Mouse (Mus musculus): Measurements from ENCODE around the gene Lmtk3. TPM values are rescaled to one million over a fixed set of nuclear protein-coding genes. Genes with fewer than 3 reads are reported as not detected.

The Lmtk3 gene
- total RNA-seq, 1 experiment from 2014 or later, result not detected

DNA sequence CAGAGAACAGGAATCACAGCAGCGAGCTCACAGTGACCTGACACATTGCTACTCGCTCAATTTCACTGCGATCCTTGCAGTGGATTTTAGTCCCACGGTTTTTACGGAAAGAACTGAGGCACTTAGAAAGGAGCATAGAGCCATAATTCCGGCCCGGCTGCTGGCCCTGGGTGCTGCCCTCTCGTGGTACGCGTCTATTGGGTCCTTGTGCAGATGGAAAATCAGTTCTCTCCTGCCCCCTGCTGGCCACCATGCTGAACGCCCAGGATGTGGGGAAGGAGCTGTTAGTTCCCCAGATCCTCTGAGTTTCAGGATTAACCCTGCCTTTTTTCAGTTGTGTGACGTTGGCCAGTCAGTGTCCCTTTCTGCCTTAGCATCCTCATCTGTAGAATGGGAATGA lies 17.8 kb downstream of the Lmtk3 start:
- ATAC-seq (replicated peaks; ENCODE audit: low read depth, poor library complexity, severe bottlenecking), result peak; percentile 86

GRCm38 (mm10) chr7:45802551-45802950 lies 19.0 kb downstream of the Lmtk3 start:
- no peak for ATAC-seq (replicated peaks; ENCODE audit: low read depth, poor library complexity, severe bottlenecking)

GRCm38 (mm10) chr7:45805941-45806340 lies 22.4 kb downstream of the Lmtk3 start:
- no peak for ATAC-seq (replicated peaks; ENCODE audit: low read depth, poor library complexity, severe bottlenecking)

GRCm38 (mm10) chr7:45808471-45808870 lies 24.9 kb downstream of the Lmtk3 start:
- ATAC-seq (replicated peaks; ENCODE audit: low read depth, poor library complexity, severe bottlenecking), result no peak

DNA sequence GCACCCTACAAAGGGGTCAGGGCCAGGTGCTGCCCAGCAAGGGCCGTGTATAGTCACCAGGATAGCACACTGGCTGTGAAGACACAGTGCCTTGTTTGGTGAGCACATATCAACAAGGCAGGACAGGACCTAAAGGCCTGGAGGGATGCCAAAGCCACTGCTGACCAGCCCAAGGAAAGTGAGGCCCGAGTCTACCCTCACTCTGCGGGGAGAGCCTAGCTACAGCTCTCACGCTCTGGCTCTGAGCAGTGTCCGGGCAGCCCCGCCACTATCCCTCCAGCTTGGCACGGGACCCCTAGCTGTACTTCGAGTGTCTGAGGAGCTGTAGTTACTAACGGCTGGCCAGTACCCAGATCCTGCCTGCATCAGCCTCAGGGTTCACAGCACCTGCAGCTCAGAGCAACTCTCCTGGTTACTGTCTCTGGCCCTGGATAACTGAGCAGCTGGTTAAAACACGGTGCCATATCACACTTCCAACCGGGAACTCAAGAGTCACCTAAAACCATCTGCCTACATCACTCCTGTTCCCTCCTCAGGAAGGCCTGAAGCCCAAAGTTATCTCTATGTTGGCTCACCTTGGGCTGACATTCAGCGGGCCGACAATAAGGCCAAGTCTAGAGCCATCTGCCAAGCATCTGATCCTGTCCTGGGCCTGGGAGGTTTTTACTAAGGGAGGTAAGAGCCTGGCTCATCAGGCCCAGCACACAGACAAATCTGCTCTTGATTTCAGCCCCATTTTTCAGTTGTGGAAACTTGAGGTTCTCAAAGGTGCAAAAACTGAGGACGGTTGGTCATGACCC lies 25.9 kb downstream of the Lmtk3 start:
- no peak for ATAC-seq (replicated peaks; ENCODE audit: low read depth, poor library complexity, severe bottlenecking)

DNA sequence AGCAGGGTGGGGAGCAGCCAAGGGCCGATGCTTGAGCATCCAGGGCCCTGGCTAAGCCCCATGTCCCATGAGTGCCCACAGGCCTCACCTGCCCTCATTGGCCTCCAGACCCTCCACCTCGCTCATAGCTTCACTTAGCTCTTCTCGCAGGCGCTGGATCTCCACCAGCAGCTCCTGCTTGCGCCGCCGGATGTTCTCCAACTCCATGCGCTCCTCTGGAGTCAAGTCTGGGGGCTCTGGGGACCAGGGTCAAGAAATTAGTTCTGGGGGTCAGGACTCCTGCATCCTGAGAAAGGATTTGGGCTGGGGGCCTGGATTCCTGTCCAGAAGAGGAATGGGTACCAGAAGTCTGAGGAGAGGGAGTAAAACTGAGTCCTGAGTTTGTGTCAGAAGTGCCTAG lies 29.4 kb downstream of the Lmtk3 start:
- no peak for ATAC-seq (replicated peaks; ENCODE audit: low read depth, poor library complexity, severe bottlenecking)

- ATAC-seq (replicated peaks; ENCODE audit: low read depth, poor library complexity, severe bottlenecking), result peak; percentile 98
Measured at GRCm38 (mm10) chr7:45813787-45814779, 30.5 kb downstream of the Lmtk3 start, which contains the start of gene Cyth2. Gene Cyth2, minus strand, starts transcription at chr7:45814581.

DNA sequence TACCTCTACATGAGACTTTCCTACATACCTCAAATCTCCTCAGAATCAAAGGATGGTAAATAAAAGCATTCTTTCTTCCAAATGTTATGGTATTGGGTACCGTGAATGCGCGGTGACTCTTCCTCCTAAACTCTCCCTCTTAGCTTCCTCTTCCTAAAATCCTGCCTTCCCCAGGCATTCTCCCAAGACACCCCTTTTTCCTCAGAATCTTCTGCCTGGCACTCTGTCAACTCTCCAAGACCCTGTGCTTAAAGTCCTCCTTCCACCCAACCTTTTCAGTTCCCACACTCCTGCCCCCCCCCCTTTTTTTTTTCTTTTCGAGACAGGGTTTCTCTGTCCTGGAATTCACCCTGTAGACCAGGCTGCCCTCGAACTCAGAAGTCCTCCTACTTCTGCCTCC lies 31.3 kb downstream of the Lmtk3 start:
- ATAC-seq (replicated peaks; ENCODE audit: low read depth, poor library complexity, severe bottlenecking), result no peak

DNA sequence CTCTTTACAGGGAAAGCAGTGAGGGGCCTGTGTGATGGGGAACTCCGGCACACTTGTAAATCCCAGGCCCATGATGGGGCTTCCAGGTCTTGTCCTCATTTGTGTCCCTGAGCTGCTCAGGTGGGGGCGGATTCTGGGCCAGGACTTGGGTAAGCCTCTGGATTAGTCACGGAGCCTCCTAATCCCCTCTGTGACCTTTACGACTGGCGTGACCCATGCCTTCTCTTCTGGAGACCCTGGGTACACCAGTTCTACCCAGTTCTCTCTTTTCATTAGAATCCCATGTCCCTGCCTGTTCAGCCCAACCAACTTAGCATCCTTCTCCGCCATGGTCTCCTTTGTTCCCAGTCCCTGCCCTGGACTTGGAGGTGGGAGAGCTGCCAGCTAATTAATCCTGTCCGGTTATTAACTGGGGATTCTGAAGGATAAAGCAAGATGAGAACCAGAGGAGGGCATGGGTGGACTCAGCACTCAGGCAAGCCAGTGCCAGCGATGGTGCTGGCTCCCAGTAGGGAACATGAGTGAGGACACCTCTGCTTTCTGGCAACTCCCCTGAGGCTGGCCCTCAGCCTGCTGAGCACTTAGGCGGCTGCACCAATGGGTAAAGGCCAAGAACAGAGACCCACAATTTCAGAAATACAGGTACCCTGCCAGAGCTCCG lies 31.9 kb downstream of the Lmtk3 start:
- no peak for ATAC-seq (replicated peaks; ENCODE audit: low read depth, poor library complexity, severe bottlenecking)

- no peak for ATAC-seq (replicated peaks; ENCODE audit: low read depth, poor library complexity, severe bottlenecking)
Measured at GRCm38 (mm10) chr7:45815984-45816351, 32.4 kb downstream of the Lmtk3 start.

DNA sequence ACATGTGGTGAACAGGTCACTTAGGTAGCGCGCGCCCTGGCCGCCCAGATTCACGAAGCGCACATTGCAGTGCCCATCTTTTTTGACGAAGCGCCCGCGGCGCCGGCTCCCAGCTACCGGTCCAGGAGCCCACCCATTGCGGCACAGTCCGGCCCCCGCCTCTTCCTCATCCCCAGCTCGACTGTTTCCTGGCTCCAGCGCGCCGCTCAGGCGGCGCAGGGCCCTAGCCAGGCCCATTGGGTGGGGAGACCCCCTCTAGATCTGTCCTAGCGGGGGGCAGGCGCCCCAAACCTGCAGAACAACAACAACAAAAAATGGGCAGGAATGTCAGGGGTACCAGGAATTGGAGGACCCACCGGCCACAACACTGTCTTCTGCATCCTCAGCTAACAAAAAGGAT lies 36.3 kb downstream of the Lmtk3 start:
- ATAC-seq (replicated peaks; ENCODE audit: low read depth, poor library complexity, severe bottlenecking), result peak; percentile 20; the same call in 1 of the 2 replicates

DNA sequence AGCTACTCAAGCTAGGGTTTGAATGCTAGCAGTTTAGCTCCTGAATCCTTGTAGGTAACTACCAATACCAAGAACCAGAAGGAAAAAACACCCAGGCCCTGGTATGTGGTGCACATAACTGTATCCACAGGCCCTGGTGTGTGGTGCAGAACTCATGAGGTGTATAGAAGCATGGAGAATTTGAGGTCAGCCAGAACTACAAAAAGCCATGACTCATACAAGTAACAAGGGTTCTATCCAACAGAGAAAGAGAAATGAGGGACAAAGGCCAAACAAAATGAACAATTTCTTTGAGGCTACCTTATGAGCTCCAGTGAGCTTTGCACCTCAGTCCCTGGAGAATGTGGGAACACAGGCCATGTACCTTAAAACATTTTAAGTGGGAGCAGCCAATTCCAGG lies 37.4 kb downstream of the Lmtk3 start:
- ATAC-seq (replicated peaks; ENCODE audit: low read depth, poor library complexity, severe bottlenecking), result no peak

DNA sequence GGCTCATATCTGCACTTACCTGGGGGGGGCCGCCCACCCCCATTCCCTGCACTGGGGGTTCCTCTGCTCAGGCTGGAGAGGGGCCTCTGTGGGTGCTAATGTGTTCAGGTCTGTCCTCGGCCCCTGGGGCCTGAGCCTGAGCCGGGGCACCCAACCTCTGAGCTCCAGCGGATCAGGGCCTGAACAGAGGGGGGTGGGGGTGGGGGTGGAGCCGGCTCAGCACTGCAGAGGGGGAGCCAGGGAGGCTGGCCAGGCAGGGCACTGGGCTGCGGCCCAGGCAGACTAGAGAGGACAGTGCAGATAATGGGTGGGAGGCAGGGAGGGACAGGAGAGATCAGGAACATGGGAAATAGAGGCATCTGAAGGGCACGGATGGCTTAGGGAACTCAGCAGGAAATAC lies 41.1 kb downstream of the Lmtk3 start, which contains the start of gene Kcnj14:
Gene Kcnj14 (minus strand): TSS at position 185 of the 400 bp plus-strand sequence.
- ATAC-seq (replicated peaks; ENCODE audit: low read depth, poor library complexity, severe bottlenecking), result no peak

- no peak for ATAC-seq (replicated peaks; ENCODE audit: low read depth, poor library complexity, severe bottlenecking)
Measured at GRCm38 (mm10) chr7:45826631-45827030, 43.1 kb downstream of the Lmtk3 start.

DNA sequence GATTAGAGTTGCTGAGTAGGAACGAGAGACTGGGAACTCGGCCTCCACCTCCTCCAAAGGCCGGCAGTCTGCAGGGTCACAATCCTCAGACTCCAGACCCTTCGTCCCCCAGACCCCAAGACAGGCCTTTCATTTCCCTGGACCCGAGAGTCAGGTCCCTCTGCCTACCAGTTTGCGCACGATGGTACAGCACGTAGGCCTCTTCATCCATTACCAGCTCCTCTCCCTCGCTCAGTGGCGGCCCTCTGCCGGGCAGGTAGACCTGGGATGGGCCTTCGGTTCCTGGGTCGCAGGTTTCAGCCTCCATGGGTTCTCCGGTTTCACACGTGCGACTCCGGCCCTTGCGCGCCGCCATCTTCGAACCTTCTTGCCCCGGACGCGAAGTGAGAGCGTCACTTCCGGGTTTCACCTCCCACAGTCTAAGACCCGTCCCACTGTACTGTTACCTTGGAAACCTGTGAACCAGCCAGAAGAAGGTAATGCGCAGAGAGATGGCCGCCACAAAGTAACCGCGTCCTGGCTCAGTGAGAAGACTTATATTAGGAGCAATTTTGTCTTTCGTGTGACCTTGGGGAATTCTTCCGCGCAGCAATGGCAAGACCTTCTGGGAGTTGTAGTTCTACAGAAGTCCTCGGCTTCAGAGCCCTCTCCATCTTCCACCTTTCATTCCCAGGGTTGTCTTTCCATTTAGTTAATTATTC lies 47.0 kb downstream of the Lmtk3 start, which contains the start of gene Grwd1:
Gene Grwd1 (minus strand): TSS at position 518 of the 701 bp plus-strand sequence.
- peak; percentile 94 for ATAC-seq (replicated peaks; ENCODE audit: low read depth, poor library complexity, severe bottlenecking)

- ATAC-seq (replicated peaks; ENCODE audit: low read depth, poor library complexity, severe bottlenecking), result no peak
Measured at GRCm38 (mm10) chr7:45831128-45831525, 47.6 kb downstream of the Lmtk3 start.

DNA sequence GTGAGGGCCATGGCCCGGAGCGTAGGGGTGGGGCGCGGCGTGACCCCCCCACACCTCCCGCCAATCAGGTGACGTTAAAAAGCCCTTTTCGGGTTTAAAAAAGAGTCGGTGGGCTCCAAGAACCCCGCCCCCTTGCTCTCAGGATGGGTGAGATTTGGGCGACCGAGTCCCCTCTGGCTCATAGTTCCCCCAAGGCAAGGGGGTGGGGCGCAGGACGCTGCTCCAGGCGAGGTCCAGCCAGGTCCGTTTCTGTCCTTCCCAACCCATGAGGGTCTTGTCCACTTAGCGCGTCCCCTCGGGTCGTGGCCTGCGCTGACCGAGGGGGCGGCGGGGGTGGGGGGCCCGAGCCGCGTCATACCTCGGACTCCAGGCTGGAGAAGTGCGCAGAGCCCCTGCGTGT lies 48.9 kb downstream of the Lmtk3 start:
- ATAC-seq (replicated peaks; ENCODE audit: low read depth, poor library complexity, severe bottlenecking), result no peak

GRCm38 (mm10) chr7:45833148-45833790 lies 49.7 kb downstream of the Lmtk3 start:
- peak; percentile 48; the same call in 1 of the 2 replicates for ATAC-seq (replicated peaks; ENCODE audit: low read depth, poor library complexity, severe bottlenecking)

DNA sequence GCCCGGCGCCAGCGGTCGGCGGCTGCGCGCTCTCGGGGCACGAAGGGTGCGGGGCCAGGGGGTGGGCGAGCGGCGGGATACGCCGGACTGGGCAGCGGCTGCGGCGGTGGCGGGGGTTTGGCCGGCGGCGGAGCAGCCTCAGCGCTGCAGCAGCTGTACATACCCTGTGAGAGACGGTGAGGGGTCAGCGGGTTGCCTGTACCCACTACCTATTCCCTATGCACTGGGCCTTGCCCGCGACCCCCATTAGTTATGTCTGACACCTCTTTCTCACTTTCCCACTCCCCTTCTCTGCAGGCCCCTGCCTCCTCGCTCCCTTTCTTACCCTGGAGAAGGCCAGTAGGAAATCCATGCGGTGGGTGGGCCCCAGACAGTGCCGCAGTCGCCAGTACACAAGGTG lies 50.4 kb downstream of the Lmtk3 start:
- ATAC-seq (replicated peaks; ENCODE audit: low read depth, poor library complexity, severe bottlenecking), result no peak

All from common myeloid progenitor, adult 5-6 weeks (primary cell).